Mouse (Mus musculus) spleen, adult 18-20 months (tissue): ENCODE results near the gene Mrpl18.
"Not testable (repeated sequence)": the region's sequence is repeated elsewhere in the genome, so short reads cannot be mapped to it uniquely, and the experiment has no call there.

ENCODE experiments used
- DNase-seq, 2 experiments: peaks; one replicate each; pipeline ENCODE4 v3.0.0; 2022; ENCODE audit warnings: mixed read lengths in 2 of 2

The Mrpl18 gene

GRCm38 (mm10) chr17:12909361-12910280, 6.5 kb downstream of the Mrpl18 start, which contains the start of gene Pnldc1:
Gene Pnldc1 (minus strand): TSS chr17:12910230.
- no peak for DNase-seq

GRCm38 (mm10) chr17:12906436-12906835, 9.7 kb downstream of the Mrpl18 start:
- DNase-seq, result no peak

- no peak for DNase-seq
Measured at GRCm38 (mm10) chr17:12905810-12906209, 10.3 kb downstream of the Mrpl18 start.

- DNase-seq, result no peak
Measured at GRCm38 (mm10) chr17:12904349-12904748, 11.8 kb downstream of the Mrpl18 start.

GRCm38 (mm10) chr17:12903372-12904333, 12.5 kb downstream of the Mrpl18 start:
- no peak for DNase-seq

GRCm38 (mm10) chr17:12902291-12902690, 13.9 kb downstream of the Mrpl18 start:
- no peak for DNase-seq

GRCm38 (mm10) chr17:12898607-12899006, 17.5 kb downstream of the Mrpl18 start:
- DNase-seq, result not testable (repeated sequence)

GRCm38 (mm10) chr17:12897674-12898073, 18.5 kb downstream of the Mrpl18 start:
- no peak for DNase-seq

GRCm38 (mm10) chr17:12892033-12892432, 24.1 kb downstream of the Mrpl18 start:
- no peak for DNase-seq

- DNase-seq, result no peak
Measured at GRCm38 (mm10) chr17:12891054-12891453, 25.1 kb downstream of the Mrpl18 start.

GRCm38 (mm10) chr17:12887021-12887775, 28.9 kb downstream of the Mrpl18 start:
- no peak for DNase-seq

GRCm38 (mm10) chr17:12886620-12887019, 29.5 kb downstream of the Mrpl18 start:
- DNase-seq, result peak in 1 of 2 experiments; percentile 10

- DNase-seq, result no peak
Measured at GRCm38 (mm10) chr17:12881216-12881615, 34.9 kb downstream of the Mrpl18 start.

GRCm38 (mm10) chr17:12880178-12880577, 36.0 kb downstream of the Mrpl18 start:
- peak; percentile 51 to 70 for DNase-seq

- no peak for DNase-seq
Measured at GRCm38 (mm10) chr17:12875734-12876133, 40.4 kb downstream of the Mrpl18 start, which contains the start of gene Mrgprh. Gene Mrgprh (plus strand): TSS chr17:12876034.

- no peak for DNase-seq
Measured at GRCm38 (mm10) chr17:12872275-12873028, 43.7 kb downstream of the Mrpl18 start.

- no peak for DNase-seq
Measured at GRCm38 (mm10) chr17:12868640-12869039, 47.5 kb downstream of the Mrpl18 start.

- DNase-seq, result no peak
Measured at GRCm38 (mm10) chr17:12868043-12868442, 48.1 kb downstream of the Mrpl18 start, which contains the start of gene Mas1. Gene Mas1 (minus strand): TSS chr17:12868143.

- DNase-seq, result no peak
Measured at GRCm38 (mm10) chr17:12866853-12867252, 49.3 kb downstream of the Mrpl18 start.

GRCm38 (mm10) chr17:12865407-12865806, 50.7 kb downstream of the Mrpl18 start:
- no peak for DNase-seq

- no peak for DNase-seq
Measured at GRCm38 (mm10) chr17:12864111-12864510, 52.0 kb downstream of the Mrpl18 start.
